Mouse (Mus musculus): ENCODE data around the gene Cyp2b23. TPM values are rescaled to one million over a fixed set of nuclear protein-coding genes. Genes with fewer than 3 reads are reported as not detected.
"Not testable (repeated sequence)": the region's sequence is repeated elsewhere in the genome, so short reads cannot be mapped to it uniquely, and the experiment has no call there.

Gene Cyp2b23
- polyA plus RNA-seq (2015; fragmentation: Nextera tagmentation; extraction: Ambion mirVana), result not detected in 2 replicates

GRCm38 (mm10) chr7:26686337-26686736, at the start of gene Cyp2b23:
Gene Cyp2b23 (minus strand): TSS chr7:26686437.
- no peaks in the 10 kb centered on the region for H3K9me3 ChIP-seq
- H3K4me3 ChIP-seq, result no peak within 1 kb of the TSS
- no peak for ATAC-seq (replicated peaks)
- H3K4me2 ChIP-seq (replicated peaks), result no peak within 1 kb of the TSS
- no peaks in the 10 kb centered on the region for H3K36me3 ChIP-seq
- no peaks in the 10 kb centered on the region for H3K27me3 ChIP-seq
- 78% methylated on average over 4 of the region's 4 CpGs for WGBS
- no peak within 1 kb of the TSS for H3K27ac ChIP-seq (replicated peaks)
- H3K4me1 ChIP-seq, result no peaks in the 10 kb centered on the region
- H3K9ac ChIP-seq (replicated peaks), result no peak within 1 kb of the TSS

GRCm38 (mm10) chr7:26711061-26711460, 24.8 kb upstream of the Cyp2b23 start:
- H3K9me3 ChIP-seq, result no peaks in the 10 kb centered on the region; the same call in 1 of the 2 replicates
- H3K27me3 ChIP-seq, result no peaks in the 10 kb centered on the region
- no peak overlapping the region for H3K4me3 ChIP-seq
- ATAC-seq (replicated peaks), result no peak
- H3K9ac ChIP-seq (replicated peaks), result no peak overlapping the region
- H3K27ac ChIP-seq (replicated peaks), result no peak overlapping the region
- no peak overlapping the region for H3K4me2 ChIP-seq (replicated peaks)
- no peaks in the 10 kb centered on the region for H3K4me1 ChIP-seq
- H3K36me3 ChIP-seq, result no peaks in the 10 kb centered on the region
- WGBS, result 88% methylated on average over 11 of the region's 11 CpGs

GRCm38 (mm10) chr7:26707061-26707460, 20.8 kb upstream of the Cyp2b23 start:
- ATAC-seq (replicated peaks), result no peak
- H3K9ac ChIP-seq (replicated peaks), result no peak overlapping the region

GRCm38 (mm10) chr7:26706191-26706590, 20.0 kb upstream of the Cyp2b23 start:
- not testable (repeated sequence) for H3K9me3 ChIP-seq; ATAC-seq (replicated peaks); H3K27me3 ChIP-seq; H3K27ac ChIP-seq (replicated peaks); H3K4me3 ChIP-seq; H3K36me3 ChIP-seq; H3K4me2 ChIP-seq (replicated peaks); H3K4me1 ChIP-seq; H3K9ac ChIP-seq (replicated peaks)
- 35% methylated on average over 6 of the region's 6 CpGs for WGBS

More at GRCm38 (mm10) chr7:26707061-26707460, 20.8 kb upstream of the Cyp2b23 start:
- Histone ChIP-seq H3K4me3 (no peak overlapping the region), H3K27ac (replicated peaks) (no peak overlapping the region), H3K4me2 (replicated peaks) (no peak overlapping the region), H3K36me3 (no peaks in the 10 kb centered on the region), H3K4me1 (no peaks in the 10 kb centered on the region), H3K27me3 (no peaks in the 10 kb centered on the region), H3K9me3 (no peaks in the 10 kb centered on the region)
- WGBS, result 47% methylated on average over 11 of the region's 11 CpGs

GRCm38 (mm10) chr7:26700151-26700550, 13.9 kb upstream of the Cyp2b23 start:
- Histone ChIP-seq H3K4me3 (no peak overlapping the region), H3K4me1 (no peaks in the 10 kb centered on the region), H3K9ac (replicated peaks) (no peak overlapping the region), H3K4me2 (replicated peaks) (no peak overlapping the region), H3K27ac (replicated peaks) (no peak overlapping the region), H3K36me3 (no peaks in the 10 kb centered on the region), H3K9me3 (no peaks in the 10 kb centered on the region), H3K27me3 (no peaks in the 10 kb centered on the region)
- 73% methylated on average over 4 of the region's 4 CpGs for WGBS
- no peak for ATAC-seq (replicated peaks)

- H3K9me3 ChIP-seq, result no peaks in the 10 kb centered on the region
- no peak overlapping the region for H3K4me2 ChIP-seq (replicated peaks)
- no peaks in the 10 kb centered on the region for H3K36me3 ChIP-seq
- no peaks in the 10 kb centered on the region for H3K27me3 ChIP-seq
- no peak overlapping the region for H3K9ac ChIP-seq (replicated peaks)
- no peak for ATAC-seq (replicated peaks)
- H3K4me3 ChIP-seq, result no peak overlapping the region
- H3K27ac ChIP-seq (replicated peaks), result no peak overlapping the region
- no peaks in the 10 kb centered on the region for H3K4me1 ChIP-seq
- WGBS, result 80% methylated on average over 2 of the region's 2 CpGs
Measured at GRCm38 (mm10) chr7:26685713-26686112, 524 bp downstream of the Cyp2b23 start.

GRCm38 (mm10) chr7:26667466-26667865, 18.8 kb downstream of the Cyp2b23 start:
- H3K27me3 ChIP-seq; H3K4me1 ChIP-seq; H3K27ac ChIP-seq (replicated peaks); H3K36me3 ChIP-seq; H3K9me3 ChIP-seq; H3K4me2 ChIP-seq (replicated peaks); H3K9ac ChIP-seq (replicated peaks); ATAC-seq (replicated peaks); H3K4me3 ChIP-seq: not testable (repeated sequence)
- WGBS, result 28% methylated on average over 2 of the region's 2 CpGs

GRCm38 (mm10) chr7:26666011-26666410, 20.2 kb downstream of the Cyp2b23 start:
- no peaks in the 10 kb centered on the region for H3K36me3 ChIP-seq
- ATAC-seq (replicated peaks), result no peak
- no peak overlapping the region for H3K4me2 ChIP-seq (replicated peaks)
- H3K4me3 ChIP-seq, result no peak overlapping the region
- H3K9me3 ChIP-seq, result peaks cover 2% of the 10 kb centered on the region; the same call in 1 of the 2 replicates
- H3K9ac ChIP-seq (replicated peaks), result no peak overlapping the region
- WGBS, result 81% methylated on average over 5 of the region's 5 CpGs
- H3K27ac ChIP-seq (replicated peaks), result no peak overlapping the region
- H3K27me3 ChIP-seq, result no peaks in the 10 kb centered on the region
- no peaks in the 10 kb centered on the region for H3K4me1 ChIP-seq

GRCm38 (mm10) chr7:26618364-26618763, 67.9 kb downstream of the Cyp2b23 start, which contains the start of gene Vmn1r185:
Gene Vmn1r185 (minus strand): TSS chr7:26618464.
- H3K27ac ChIP-seq (replicated peaks); H3K9ac ChIP-seq (replicated peaks); H3K27me3 ChIP-seq; H3K9me3 ChIP-seq; H3K36me3 ChIP-seq; ATAC-seq (replicated peaks); H3K4me1 ChIP-seq; H3K4me2 ChIP-seq (replicated peaks); H3K4me3 ChIP-seq: not testable (repeated sequence)
- 79% methylated on average over 1 of the region's 1 CpGs for WGBS

Other genes with a start within 250 kb of the Cyp2b23 start
- gene Nlrp9a, start 151.4 kb downstream of the Cyp2b23 start, polyA plus RNA-seq (2015; fragmentation: Nextera tagmentation; extraction: Ambion mirVana), result not detected in 2 replicates
- not detected in 2 replicates for gene Vmn1r185, start 68.0 kb downstream of the Cyp2b23 start, polyA plus RNA-seq (2015; fragmentation: Nextera tagmentation; extraction: Ambion mirVana)
- gene Cyp2b19, start 70.7 kb upstream of the Cyp2b23 start, polyA plus RNA-seq (2015; fragmentation: Nextera tagmentation; extraction: Ambion mirVana), result 0.14 and 0.19 TPM in 2 replicates
- gene Cyp2g1, start 122.5 kb upstream of the Cyp2b23 start, polyA plus RNA-seq (2015; fragmentation: Nextera tagmentation; extraction: Ambion mirVana), result not detected in 2 replicates
- 0.23 TPM in 1 of 2 replicates, not detected in the other for gene Cyp2a5, start 148.9 kb upstream of the Cyp2b23 start, polyA plus RNA-seq (2015; fragmentation: Nextera tagmentation; extraction: Ambion mirVana)